Mouse (Mus musculus): ENCODE measurements around the gene Vmn1r45.

DNA sequence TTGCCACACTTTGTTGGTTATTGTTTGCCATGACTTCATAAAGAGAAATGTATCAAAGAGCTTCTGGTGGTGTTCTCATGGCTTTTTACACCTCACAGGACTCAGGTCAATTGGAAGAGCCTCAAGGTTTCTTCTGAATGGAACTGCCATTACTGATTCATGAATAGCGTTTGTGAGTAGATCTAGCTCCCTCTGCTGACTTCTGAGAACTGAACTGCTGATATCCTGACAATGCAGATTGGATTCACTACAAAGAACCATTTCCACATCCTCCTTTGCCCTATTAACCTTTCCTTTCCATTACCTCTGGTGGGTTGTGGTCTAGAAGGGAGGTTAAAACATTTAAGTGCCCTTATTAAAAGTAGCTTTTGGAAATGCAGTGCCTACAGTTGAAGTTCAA is 45.6 kb upstream of the Vmn1r45 start:
- no peak for TF ChIP-seq CTCF (IDR thresholded peaks at IDR 0.05; ENCODE audit: low read depth)
- no peak for TF ChIP-seq EP300 (IDR thresholded peaks at IDR 0.05; ENCODE audit: low read depth)

Data from liver, postnatal 0 days (tissue).